Mouse (Mus musculus): ENCODE results near the gene Col25a1. TPM values are rescaled to one million over a fixed set of nuclear protein-coding genes. Genes with fewer than 3 reads are reported as not detected.

Col25a1 gene
- polyA plus RNA-seq (2012; rRNA removed), result 3.5 and 3.7 TPM in 2 replicates

DNA sequence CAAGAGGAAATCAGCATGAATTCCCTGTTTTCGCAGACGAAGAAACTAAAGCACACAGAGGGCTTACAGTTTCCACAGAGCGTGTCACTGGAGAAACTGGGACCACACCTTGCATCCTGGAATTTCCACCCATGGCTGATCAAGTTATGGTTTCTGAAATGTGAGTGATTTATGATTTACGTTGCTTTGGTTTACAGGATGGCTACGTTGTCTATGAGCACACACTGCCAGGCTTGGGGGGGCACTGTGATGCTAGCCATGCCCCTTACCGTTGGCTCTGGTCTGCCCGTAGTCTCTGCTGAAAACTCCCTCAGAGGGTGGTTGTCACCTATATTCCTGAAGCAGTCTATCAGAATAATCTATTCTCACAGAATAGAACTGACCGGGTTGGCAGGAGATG lies at the start of gene Col25a1:
TSS of gene Col25a1 (plus strand) at position 301 of the 400 bp plus-strand sequence.
- Histone ChIP-seq H3K27ac (ENCODE audit: insufficient read depth, low read length) (no peak within 1 kb of the TSS), H3K4me3 (replicated peaks; ENCODE audit: insufficient read depth, low read depth, low read length) (no peak within 1 kb of the TSS), H3K27me3 (ENCODE audit: control insufficient read depth, insufficient read depth, low read length) (no peaks in the 10 kb centered on the region), H3K4me1 (ENCODE audit: control insufficient read depth, insufficient read depth, low read length) (no peaks in the 10 kb centered on the region; the same call in 1 of the 2 replicates)
- 79% methylated on average over 8 of the region's 8 CpGs for WGBS
- TF ChIP-seq POLR2A (IDR thresholded peaks at IDR 0.05; ENCODE audit: borderline replicate concordance, insufficient read depth, low read length) (no peak), CTCF (IDR thresholded peaks at IDR 0.05; ENCODE audit: borderline replicate concordance, insufficient read depth, low read depth, low read length) (no peak)
- DNase-seq, result no peak

DNA sequence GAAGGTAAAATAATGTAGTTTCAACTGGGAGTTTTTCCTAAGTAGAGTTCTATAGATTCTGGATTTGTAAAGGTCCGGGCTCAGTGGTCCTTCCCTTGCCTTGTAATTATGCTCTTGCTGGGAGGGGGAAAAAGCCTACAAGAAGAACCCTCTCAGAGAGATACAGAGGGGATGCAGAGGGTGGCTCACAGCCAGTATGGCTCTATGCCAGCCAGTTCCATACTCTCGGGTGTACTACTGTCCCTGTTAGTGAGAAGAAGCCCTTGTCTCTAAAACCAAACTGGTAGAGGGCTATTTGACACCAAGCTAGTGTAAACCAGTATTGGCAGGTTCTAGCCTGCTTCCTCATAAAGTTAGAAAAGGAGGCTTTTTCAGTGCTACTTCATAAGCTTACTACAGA lies 48.0 kb upstream of the Col25a1 start:
- 11% methylated on average over 2 of the region's 2 CpGs for WGBS
- no peak overlapping the region for H3K4me3 ChIP-seq (replicated peaks; ENCODE audit: insufficient read depth, low read depth, low read length)
- H3K27ac ChIP-seq (ENCODE audit: insufficient read depth, low read length), result no peak overlapping the region
- H3K27me3 ChIP-seq (ENCODE audit: control insufficient read depth, insufficient read depth, low read length), result no peaks in the 10 kb centered on the region
- no peaks in the 10 kb centered on the region for H3K4me1 ChIP-seq (ENCODE audit: control insufficient read depth, insufficient read depth, low read length)
- DNase-seq, result no peak
- TF ChIP-seq POLR2A (IDR thresholded peaks at IDR 0.05; ENCODE audit: borderline replicate concordance, insufficient read depth, low read length) (no peak), CTCF (IDR thresholded peaks at IDR 0.05; ENCODE audit: borderline replicate concordance, insufficient read depth, low read depth, low read length) (no peak)

DNA sequence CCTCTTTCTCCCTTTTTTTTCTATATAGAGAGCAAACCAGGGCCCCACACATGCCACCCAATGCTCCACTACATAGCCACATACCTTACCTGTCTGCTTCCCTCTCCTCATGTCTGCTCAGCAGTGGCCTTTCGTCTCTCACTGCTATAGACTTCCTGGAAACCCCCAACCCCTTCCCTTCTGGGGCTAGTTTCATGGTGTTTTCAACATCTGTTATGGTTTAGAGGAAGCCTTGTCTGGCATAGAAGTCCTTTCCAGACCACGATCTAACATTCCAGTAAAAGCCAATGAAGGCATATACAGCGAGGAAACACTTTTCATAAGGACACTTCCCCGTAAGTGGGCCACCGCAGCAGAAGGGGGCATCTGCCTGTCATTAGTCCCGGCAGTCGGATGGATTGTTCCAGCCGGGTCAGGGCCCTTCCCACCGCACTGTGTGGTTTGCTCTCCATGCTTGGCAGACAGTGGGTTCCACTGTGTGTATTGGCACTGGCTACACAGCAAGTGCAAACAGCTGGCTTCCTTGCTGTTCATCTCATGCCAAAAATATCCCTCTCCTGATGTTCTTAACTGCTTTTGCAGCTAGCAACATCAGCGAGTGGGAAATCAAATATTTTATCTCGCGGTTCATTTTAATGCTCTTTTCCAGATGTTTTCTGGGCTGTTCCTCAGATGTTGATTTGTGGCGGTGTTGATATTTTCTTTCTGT lies 44.8 kb upstream of the Col25a1 start:
- no peak overlapping the region for H3K27ac ChIP-seq (ENCODE audit: insufficient read depth, low read length)
- H3K4me3 ChIP-seq (replicated peaks; ENCODE audit: insufficient read depth, low read depth, low read length), result no peak overlapping the region
- WGBS, result 49% methylated on average over 13 of the region's 13 CpGs
- H3K27me3 ChIP-seq (ENCODE audit: control insufficient read depth, insufficient read depth, low read length), result no peaks in the 10 kb centered on the region
- TF ChIP-seq CTCF (IDR thresholded peaks at IDR 0.05; ENCODE audit: borderline replicate concordance, insufficient read depth, low read depth, low read length), result no peak
- TF ChIP-seq POLR2A (IDR thresholded peaks at IDR 0.05; ENCODE audit: borderline replicate concordance, insufficient read depth, low read length), result no peak
- no peak for DNase-seq
- H3K4me1 ChIP-seq (ENCODE audit: control insufficient read depth, insufficient read depth, low read length), result no peaks in the 10 kb centered on the region

DNA sequence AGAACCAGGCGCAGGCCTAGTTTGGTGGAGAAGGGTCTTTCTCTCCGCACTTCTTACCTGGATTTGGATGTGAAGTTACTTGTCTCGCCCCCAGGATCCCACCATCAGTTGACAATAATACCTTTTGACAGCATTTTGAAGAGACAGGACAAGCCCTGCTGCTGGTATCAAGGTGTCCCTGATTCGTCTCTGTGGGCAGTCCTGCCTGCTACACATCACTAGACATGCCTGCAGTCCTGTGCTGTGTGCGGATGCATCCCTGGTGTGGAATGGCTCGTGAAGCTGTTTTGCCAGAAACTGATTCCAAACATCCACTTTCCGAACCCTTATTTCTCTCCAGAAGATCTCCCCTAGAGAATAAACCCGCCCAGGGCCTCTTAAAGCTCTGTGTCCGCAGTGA lies 43.8 kb upstream of the Col25a1 start:
- H3K4me3 ChIP-seq (replicated peaks; ENCODE audit: insufficient read depth, low read depth, low read length), result no peak overlapping the region
- no peak overlapping the region for H3K27ac ChIP-seq (ENCODE audit: insufficient read depth, low read length)
- WGBS, result 80% methylated on average over 9 of the region's 9 CpGs
- H3K27me3 ChIP-seq (ENCODE audit: control insufficient read depth, insufficient read depth, low read length), result no peaks in the 10 kb centered on the region; the same call in 1 of the 2 replicates
- H3K4me1 ChIP-seq (ENCODE audit: control insufficient read depth, insufficient read depth, low read length), result no peaks in the 10 kb centered on the region
- no peak for DNase-seq
- TF ChIP-seq CTCF (IDR thresholded peaks at IDR 0.05; ENCODE audit: borderline replicate concordance, insufficient read depth, low read depth, low read length), result no peak
- no peak for TF ChIP-seq POLR2A (IDR thresholded peaks at IDR 0.05; ENCODE audit: borderline replicate concordance, insufficient read depth, low read length)

DNA sequence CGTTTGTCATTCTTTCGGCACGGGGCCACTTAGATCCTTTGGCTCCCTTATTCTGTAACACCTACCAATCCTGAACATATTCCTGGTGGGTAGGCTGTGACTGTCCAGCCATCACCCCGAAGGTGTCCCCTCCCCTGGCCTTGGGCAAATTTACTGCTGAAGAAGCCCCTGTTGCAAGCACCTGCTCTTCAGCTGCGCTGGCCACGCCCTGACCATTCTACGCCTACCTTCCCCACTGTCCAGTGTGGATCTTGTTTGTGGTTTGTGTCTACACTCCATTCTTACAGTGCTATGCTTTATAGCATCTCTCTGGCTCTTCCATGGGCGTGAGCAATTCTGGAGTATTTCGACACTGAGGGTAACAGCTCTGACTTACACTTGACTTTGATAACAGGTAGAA lies 42.6 kb upstream of the Col25a1 start:
- DNase-seq, result no peak
- no peak overlapping the region for H3K4me3 ChIP-seq (replicated peaks; ENCODE audit: insufficient read depth, low read depth, low read length)
- H3K4me1 ChIP-seq (ENCODE audit: control insufficient read depth, insufficient read depth, low read length), result no peaks in the 10 kb centered on the region
- H3K27ac ChIP-seq (ENCODE audit: insufficient read depth, low read length), result no peak overlapping the region
- TF ChIP-seq POLR2A (IDR thresholded peaks at IDR 0.05; ENCODE audit: borderline replicate concordance, insufficient read depth, low read length) (no peak), CTCF (IDR thresholded peaks at IDR 0.05; ENCODE audit: borderline replicate concordance, insufficient read depth, low read depth, low read length) (no peak)
- 91% methylated on average over 9 of the region's 9 CpGs for WGBS
- H3K27me3 ChIP-seq (ENCODE audit: control insufficient read depth, insufficient read depth, low read length), result no peaks in the 10 kb centered on the region; the same call in 1 of the 2 replicates

DNA sequence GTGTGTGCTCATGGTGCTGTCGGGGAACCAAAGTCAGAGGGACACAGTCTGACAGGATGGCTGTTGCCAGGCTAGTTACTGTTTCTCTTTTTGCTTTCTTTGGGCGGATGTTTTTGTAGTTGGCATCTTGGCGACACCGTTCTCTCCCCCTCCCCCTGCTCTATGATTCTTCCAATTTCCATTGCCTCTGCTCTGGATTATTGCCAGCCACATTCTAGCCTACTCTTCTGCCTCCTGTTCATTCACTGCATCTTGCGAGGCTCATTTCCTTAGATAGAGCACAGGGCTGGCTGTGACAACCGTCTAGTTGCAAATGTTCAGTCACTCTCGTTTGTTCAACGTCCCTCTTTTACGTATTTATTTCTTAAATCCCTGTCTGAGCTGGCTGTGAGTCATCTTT lies 40.8 kb upstream of the Col25a1 start:
- 37% methylated on average over 9 of the region's 9 CpGs for WGBS
- DNase-seq, result no peak

DNA sequence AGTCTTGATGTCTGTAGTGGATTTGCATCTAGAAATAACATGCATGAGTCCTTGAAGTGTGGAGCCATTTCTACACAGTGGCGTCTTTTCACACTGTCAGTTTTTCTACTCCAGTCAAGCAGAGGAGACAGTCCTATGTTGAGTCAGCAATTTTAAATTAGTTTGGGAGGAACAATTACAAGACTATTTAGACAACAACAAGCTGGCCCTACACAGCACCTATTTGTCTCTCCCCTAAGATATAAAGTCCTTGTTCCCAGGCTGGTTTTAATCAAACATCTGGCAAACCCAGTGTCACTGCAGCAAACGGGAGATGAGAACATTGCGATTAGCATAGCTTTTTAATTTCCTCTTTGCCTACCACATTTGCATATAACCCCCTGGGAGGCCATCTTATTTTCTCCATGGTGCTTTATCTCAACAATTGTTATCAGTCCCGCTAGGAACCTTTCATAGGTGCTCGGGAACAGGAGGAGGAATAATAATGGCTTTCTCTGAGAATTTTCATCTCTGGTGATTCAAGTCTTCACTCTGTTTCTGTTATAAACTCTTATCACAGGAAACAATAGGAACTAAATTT lies 37.1 kb upstream of the Col25a1 start:
- Histone ChIP-seq H3K27me3 (ENCODE audit: control insufficient read depth, insufficient read depth, low read length) (no peaks in the 10 kb centered on the region; the same call in 1 of the 2 replicates), H3K27ac (ENCODE audit: insufficient read depth, low read length) (no peak overlapping the region), H3K4me3 (replicated peaks; ENCODE audit: insufficient read depth, low read depth, low read length) (no peak overlapping the region), H3K4me1 (ENCODE audit: control insufficient read depth, insufficient read depth, low read length) (no peaks in the 10 kb centered on the region)
- DNase-seq, result no peak
- TF ChIP-seq CTCF (IDR thresholded peaks at IDR 0.05; ENCODE audit: borderline replicate concordance, insufficient read depth, low read depth, low read length) (no peak), POLR2A (IDR thresholded peaks at IDR 0.05; ENCODE audit: borderline replicate concordance, insufficient read depth, low read length) (no peak)
- 50% methylated on average over 5 of the region's 5 CpGs for WGBS

More for the DNA sequence above, 40.8 kb upstream of the Col25a1 start:
- Histone ChIP-seq H3K4me1 (ENCODE audit: control insufficient read depth, insufficient read depth, low read length) (no peaks in the 10 kb centered on the region), H3K4me3 (replicated peaks; ENCODE audit: insufficient read depth, low read depth, low read length) (no peak overlapping the region), H3K27me3 (ENCODE audit: control insufficient read depth, insufficient read depth, low read length) (no peaks in the 10 kb centered on the region; the same call in 1 of the 2 replicates), H3K27ac (ENCODE audit: insufficient read depth, low read length) (no peak overlapping the region)
- TF ChIP-seq POLR2A (IDR thresholded peaks at IDR 0.05; ENCODE audit: borderline replicate concordance, insufficient read depth, low read length) (no peak), CTCF (IDR thresholded peaks at IDR 0.05; ENCODE audit: borderline replicate concordance, insufficient read depth, low read depth, low read length) (no peak)
